Mouse (Mus musculus) E14TG2a.4 (cell line): Measurements from ENCODE around the gene Pik3r1.

Source experiments
- H3K27me3 ChIP-seq: 2 replicates; pipeline ENCODE4 v1.6.1; 2014; ENCODE audit warnings: low read length, control low read depth; ENCODE audit not compliant: insufficient read depth
- H3K36me3 ChIP-seq: 2 replicates; pipeline ENCODE4 v1.6.1; 2014; ENCODE audit warnings: low read length, control low read depth; ENCODE audit not compliant: insufficient read depth
- H3K4me1 ChIP-seq: replicated peaks from 2 replicates; pipeline ENCODE4 v1.6.1; 2014; ENCODE audit warnings: low read depth, low read length, control low read depth
- H3K4me3 ChIP-seq: replicated peaks from 2 replicates; pipeline ENCODE4 v1.5.1; 2014; ENCODE audit warnings: mild to moderate bottlenecking, low read length
- H3K9me3 ChIP-seq: 2 replicates; pipeline ENCODE4 v1.6.1; 2014; ENCODE audit warnings: low read length, control low read depth
- CTCF ChIP-seq: conservative IDR thresholded peaks from 2 replicates; pipeline ENCODE4 v1.5.1; 2014; ENCODE audit warnings: low read length
- NANOG ChIP-seq: IDR thresholded peaks from 2 replicates; pipeline ENCODE4 v1.6.1; 2014; ENCODE audit warnings: borderline replicate concordance, low read length, mixed read lengths
- POU5F1 ChIP-seq: IDR thresholded peaks from 2 replicates; pipeline ENCODE4 v1.6.1; 2014; ENCODE audit warnings: low read length, borderline replicate concordance

Pik3r1 gene

GRCm38 (mm10) chr13:101738769-101739168 lies 29.2 kb downstream of the Pik3r1 start:
- TF ChIP-seq CTCF: no peak
- no peak for TF ChIP-seq POU5F1
- TF ChIP-seq NANOG: no peak
- H3K27me3 ChIP-seq: no peaks in the 10 kb centered on the region

GRCm38 (mm10) chr13:101736521-101737387 lies 31.3 kb downstream of the Pik3r1 start:
- no peak overlapping the region for H3K4me3 ChIP-seq
- TF ChIP-seq POU5F1: no peak
- TF ChIP-seq CTCF: no peak
- no peak for TF ChIP-seq NANOG
- peaks cover 8% of the 10 kb centered on the region for H3K4me1 ChIP-seq
- no peaks in the 10 kb centered on the region for H3K36me3 ChIP-seq
- no peaks in the 10 kb centered on the region for H3K27me3 ChIP-seq
- no peaks in the 10 kb centered on the region for H3K9me3 ChIP-seq

More at GRCm38 (mm10) chr13:101738769-101739168, 29.2 kb downstream of the Pik3r1 start:
- Histone ChIP-seq H3K9me3 (no peaks in the 10 kb centered on the region), H3K4me1 (peaks cover 9% of the 10 kb centered on the region), H3K4me3 (no peak overlapping the region), H3K36me3 (no peaks in the 10 kb centered on the region)

- no peak overlapping the region for H3K4me3 ChIP-seq
- peaks cover 8% of the 10 kb centered on the region for H3K4me1 ChIP-seq
- no peaks in the 10 kb centered on the region for H3K36me3 ChIP-seq
- no peaks in the 10 kb centered on the region for H3K27me3 ChIP-seq
- H3K9me3 ChIP-seq: no peaks in the 10 kb centered on the region
- TF ChIP-seq CTCF (peak; percentile 19; the same call in 1 of the 2 replicates), POU5F1 (no peak)
Observed at GRCm38 (mm10) chr13:101735364-101736120, 32.5 kb downstream of the Pik3r1 start.

- Histone ChIP-seq H3K27me3 (no peaks in the 10 kb centered on the region), H3K4me3 (no peak overlapping the region), H3K9me3 (no peaks in the 10 kb centered on the region), H3K36me3 (no peaks in the 10 kb centered on the region), H3K4me1 (peaks cover 8% of the 10 kb centered on the region)
- TF ChIP-seq CTCF (no peak), NANOG (no peak), POU5F1 (no peak)
Observed at GRCm38 (mm10) chr13:101734227-101734626, 33.8 kb downstream of the Pik3r1 start.

- Histone ChIP-seq H3K4me3 (no peak overlapping the region), H3K27me3 (no peaks in the 10 kb centered on the region), H3K36me3 (no peaks in the 10 kb centered on the region), H3K9me3 (no peaks in the 10 kb centered on the region), H3K4me1 (peaks cover 1% of the 10 kb centered on the region; the same call in 1 of the 2 replicates)
- TF ChIP-seq NANOG: no peak
- TF ChIP-seq CTCF: no peak
- no peak for TF ChIP-seq POU5F1
Observed at GRCm38 (mm10) chr13:101732675-101733074, 35.3 kb downstream of the Pik3r1 start.

GRCm38 (mm10) chr13:101731777-101732176 lies 36.2 kb downstream of the Pik3r1 start:
- Histone ChIP-seq H3K36me3 (no peaks in the 10 kb centered on the region), H3K27me3 (no peaks in the 10 kb centered on the region), H3K4me3 (no peak overlapping the region), H3K9me3 (no peaks in the 10 kb centered on the region), H3K4me1 (no peaks in the 10 kb centered on the region)
- TF ChIP-seq CTCF (no peak), NANOG (no peak), POU5F1 (no peak)

- H3K4me3 ChIP-seq: no peak overlapping the region
- TF ChIP-seq CTCF: no peak
- no peak for TF ChIP-seq NANOG
- no peak for TF ChIP-seq POU5F1
- no peaks in the 10 kb centered on the region for H3K9me3 ChIP-seq
- H3K4me1 ChIP-seq: no peaks in the 10 kb centered on the region
- H3K27me3 ChIP-seq: no peaks in the 10 kb centered on the region
- no peaks in the 10 kb centered on the region for H3K36me3 ChIP-seq
Observed at GRCm38 (mm10) chr13:101730351-101730750, 37.7 kb downstream of the Pik3r1 start.

- no peaks in the 10 kb centered on the region for H3K27me3 ChIP-seq
- no peak overlapping the region for H3K4me3 ChIP-seq
- H3K9me3 ChIP-seq: no peaks in the 10 kb centered on the region
- no peaks in the 10 kb centered on the region for H3K36me3 ChIP-seq
- no peaks in the 10 kb centered on the region for H3K4me1 ChIP-seq
- no peak for TF ChIP-seq POU5F1
- no peak for TF ChIP-seq NANOG
- no peak for TF ChIP-seq CTCF
Observed at GRCm38 (mm10) chr13:101729248-101730055, 38.6 kb downstream of the Pik3r1 start.
